9 mouse cellular contexts compared by ENCODE assay signal in the genomic region with DNA sequence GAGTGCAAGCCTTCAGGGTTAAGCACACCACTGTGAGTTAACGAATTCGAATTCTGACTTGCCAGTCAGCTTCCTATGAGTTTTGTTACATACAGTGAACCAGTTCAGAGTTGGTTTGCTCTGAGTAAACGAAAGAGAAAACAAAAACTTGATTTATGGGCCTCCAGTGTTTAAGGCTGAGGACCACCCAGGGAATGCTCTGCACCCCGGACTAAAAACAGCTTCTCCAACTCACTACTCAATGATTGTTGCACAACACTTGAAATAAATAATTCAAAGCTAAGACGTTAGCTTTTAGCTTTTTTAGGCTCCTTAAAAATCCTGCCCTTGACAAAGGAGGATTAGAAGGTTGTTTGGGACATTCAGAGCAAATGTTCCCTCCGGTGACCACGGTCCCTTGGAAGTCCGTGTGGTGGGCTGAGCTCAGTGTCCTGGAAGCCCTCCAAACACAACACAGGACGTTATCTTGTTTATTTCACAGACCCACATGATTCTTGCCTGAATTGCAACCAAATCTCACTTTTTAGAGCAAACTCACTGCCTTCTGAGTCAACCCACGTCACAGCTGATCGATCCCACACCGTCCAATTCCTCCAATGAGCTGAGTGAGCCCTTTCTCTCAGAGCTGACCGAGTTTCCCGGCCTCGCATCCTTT. TPM values are rescaled to one million over a fixed set of nuclear protein-coding genes. Genes with fewer than 3 reads are reported as not detected.
DNase-seq lines count a peak whose midpoint lies in the region; ATAC-seq and TF ChIP-seq lines count a peak whose summit lies in the region.
"Had no signal": no experiment of that assay in that cellular context is flagged by ENCODE, and none has a peak within 500 bp of the region (broad histone marks: within the 10 kb centered on the region; RNA-seq: fewer than 3 reads in every experiment).

No protein-coding gene starts in this region.

- TF ChIP-seq POLR2A in small intestine, adult 2 months (IDR thresholded peaks at IDR 0.05; ENCODE audit: low read depth, low read length): no peak

- H3K4me3 ChIP-seq in layer of hippocampus, adult 2 months: no peak overlapping the region
- H3K4me3 ChIP-seq in heart, embryonic 10.5 days: no peak overlapping the region
- no peak overlapping the region for H3K4me3 ChIP-seq in intestine, postnatal 0 days (ENCODE audit: low read depth, low read length)
- no peak overlapping the region for H3K4me3 ChIP-seq in small intestine, adult 2 months (ENCODE audit: low read depth, low read length)

- H3K9ac ChIP-seq in intestine, postnatal 0 days (ENCODE audit: low read depth, low read length): no peak overlapping the region

- ATAC-seq in intestine, postnatal 0 days: no peak
- ATAC-seq: forebrain, embryonic 14.5 days; hindbrain, embryonic 16.5 days had no signal

- H3K9me3 ChIP-seq in heart, embryonic 10.5 days: no peaks in the 10 kb centered on the region
- H3K9me3 ChIP-seq in intestine, postnatal 0 days (ENCODE audit: control insufficient read depth): no peaks in the 10 kb centered on the region

- peak overlapping the region; percentile 3; the same call in 1 of the 2 replicates for H3K27ac ChIP-seq in layer of hippocampus, adult 2 months
- peak overlapping the region; percentile 91; the same call in 1 of the 2 replicates for H3K27ac ChIP-seq in heart, embryonic 10.5 days
- H3K27ac ChIP-seq in intestine, postnatal 0 days (ENCODE audit: low read depth, low read length): peak overlapping the region; percentile 64
- peak overlapping the region; percentile 37 for H3K27ac ChIP-seq in small intestine, adult 2 months (ENCODE audit: insufficient read depth, low read depth, low read length)

- peak overlapping the region; percentile 30; the same call in 1 of the 2 replicates for H3K4me2 ChIP-seq in intestine, postnatal 0 days (replicated peaks; ENCODE audit: low read depth)

- WGBS in heart, embryonic 10.5 days: 72% methylated on average over 15 of the region's 15 CpGs
- 54% methylated on average over 15 of the region's 15 CpGs for WGBS in intestine, postnatal 0 days
- 65% methylated on average over 15 of the region's 15 CpGs for WGBS in small intestine, adult 2 months

- DNase-seq in layer of hippocampus, adult 2 months (ENCODE audit: low spot score in 2 of 2): no peak
- DNase-seq in layer of hippocampus, postnatal 10 days (ENCODE audit: low spot score in 2 of 2): no peak
- DNase-seq in heart, embryonic 10.5 days (ENCODE audit: low spot score): no peak
- no peak for DNase-seq in cerebellum, adult 8-10 months
- no peak for DNase-seq in embryo, embryonic 10.5 days (ENCODE audit: low spot score)

- no peak for TF ChIP-seq CTCF in layer of hippocampus, adult 2 months (conservative IDR thresholded peaks at IDR 0.05)
- TF ChIP-seq CTCF in intestine, postnatal 0 days (IDR thresholded peaks at IDR 0.05; ENCODE audit: low read depth): no peak
- no peak for TF ChIP-seq CTCF in small intestine, adult 2 months (IDR thresholded peaks at IDR 0.05; ENCODE audit: extremely low read depth, insufficient read length, insufficient replicate concordance, low read depth, low read length)

- no peaks in the 10 kb centered on the region for H3K27me3 ChIP-seq in heart, embryonic 10.5 days (ENCODE audit: insufficient read depth, poor library complexity, severe bottlenecking)
- no peaks in the 10 kb centered on the region for H3K27me3 ChIP-seq in intestine, postnatal 0 days (replicated peaks; ENCODE audit: control insufficient read depth, insufficient read depth, low read length)
- no peaks in the 10 kb centered on the region for H3K27me3 ChIP-seq in small intestine, adult 2 months (ENCODE audit: control insufficient read depth, insufficient read depth, low read length)

- H3K4me1 ChIP-seq in heart, embryonic 10.5 days: peaks cover 80% of the 10 kb centered on the region
- H3K4me1 ChIP-seq in intestine, postnatal 0 days (replicated peaks; ENCODE audit: control insufficient read depth, insufficient read depth, low read length): peaks cover 24% of the 10 kb centered on the region
- peaks cover 37% of the 10 kb centered on the region for H3K4me1 ChIP-seq in small intestine, adult 2 months (ENCODE audit: control insufficient read depth, insufficient read depth, insufficient read length, low read length)

- peaks cover 21% of the 10 kb centered on the region for H3K36me3 ChIP-seq in heart, embryonic 10.5 days
- no peaks in the 10 kb centered on the region; the same call in 1 of the 2 replicates for H3K36me3 ChIP-seq in intestine, postnatal 0 days (ENCODE audit: control insufficient read depth, insufficient read depth)
- no peaks in the 10 kb centered on the region; the same call in 1 of the 2 replicates for H3K36me3 ChIP-seq in small intestine, adult 2 months (ENCODE audit: control insufficient read depth, insufficient read depth, low read length)

RNA-seq across cellular contexts. Expression of gene Ypel2, which starts 38.8 kb away (rescaled TPM):
- 10 to 100 TPM; 23.3 to 23.6 TPM for total RNA-seq in layer of hippocampus, adult 2 months (2021)
- total RNA-seq in layer of hippocampus, postnatal 10 days (2021): 1 to 10 TPM; 7.4 to 8.6 TPM
- 13.0 and 21.5 TPM in 2 replicates for polyA plus RNA-seq in heart, embryonic 10.5 days (2016; fragmentation: Nextera tagmentation; extraction: Ambion mirVana)
- 4.6 and 5.9 TPM in 2 replicates for polyA plus RNA-seq in intestine, postnatal 0 days (2015; fragmentation: Nextera tagmentation; extraction: Ambion mirVana)
- 1.7 and 5.6 TPM in 2 replicates for polyA plus RNA-seq in small intestine, adult 2 months (2012; rRNA removed)

Comparison
In these comparisons a context has a peak if more than half of its experiments do, and no peak if none do; other contexts are left out.
1. H3K27ac ChIP-seq: peak in every context shown above with its lines; median percentile 91 in heart, embryonic 10.5 days; 64 in intestine, postnatal 0 days; 37 in small intestine, adult 2 months; 3 in layer of hippocampus, adult 2 months.